Mouse (Mus musculus) cortical plate, adult 2 months (tissue): ENCODE results near the gene Gpcpd1.

Experiments
- CTCF ChIP-seq: fragments of 200-500 bp; IDR thresholded peaks from 2 replicates; pipeline ENCODE4 v1.5.1; 2011; ENCODE audit warnings: mild to moderate bottlenecking, control low read depth, low read length; ENCODE audit not compliant: insufficient read depth; ENCODE audit errors: extremely low read depth
- POLR2A ChIP-seq: fragments of 200-500 bp; IDR thresholded peaks from 2 replicates; pipeline ENCODE4 v1.6.1; 2011; ENCODE audit warnings: mild to moderate bottlenecking, low read length, control low read depth; ENCODE audit not compliant: insufficient read depth; ENCODE audit errors: extremely low read depth

GRCm38 (mm10) chr2:132578711-132579110, 8.8 kb downstream of the Gpcpd1 start:
- TF ChIP-seq CTCF: no peak
- TF ChIP-seq POLR2A: no peak
